Mouse (Mus musculus): ENCODE data around the gene Sema5b. TPM values are rescaled to one million over a fixed set of nuclear protein-coding genes. Genes with fewer than 3 reads are reported as not detected.

Sema5b gene
- total and polyA plus RNA-seq, 2 experiments, result 0.37 to 0.62 TPM

- H3K4me3 ChIP-seq (ENCODE audit: insufficient read depth, low read depth, low read length), result no peak overlapping the region
- H3K9ac ChIP-seq (ENCODE audit: low read depth, low read length), result no peak overlapping the region
- H3K27me3 ChIP-seq (ENCODE audit: control insufficient read depth, insufficient read depth, low read length), result 0 out of 2 replicates have a peak, but pooled peaks cover 5% of the 10 kb centered on the region
- no peaks in the 10 kb centered on the region for H3K36me3 ChIP-seq (ENCODE audit: control insufficient read depth, insufficient read depth, low read length)
- 27% methylated on average over 18 of the region's 18 CpGs for WGBS
- TF ChIP-seq CTCF (IDR thresholded peaks at IDR 0.05; ENCODE audit: low read depth, low read length), result no peak
- no peak for TF ChIP-seq POLR2A (IDR thresholded peaks at IDR 0.05; ENCODE audit: extremely low read depth, insufficient read depth, low read length)
- H3K27ac ChIP-seq (replicated peaks; ENCODE audit: insufficient read depth, low read depth, low read length), result no peak overlapping the region
- H3K4me1 ChIP-seq (ENCODE audit: control insufficient read depth, insufficient read depth, low read length), result no peaks in the 10 kb centered on the region
- H3K79me2 ChIP-seq (ENCODE audit: control insufficient read depth, insufficient read depth, low read length), result no peaks in the 10 kb centered on the region
- no peak for DNase-seq (ENCODE audit: extremely low read depth, low read depth, low spot score)
These were observed 47.8 kb downstream of the Sema5b start for GRCm38 (mm10) chr16:35588731-35589151.

GRCm38 (mm10) chr16:35591756-35592155, 50.8 kb downstream of the Sema5b start:
- Histone ChIP-seq H3K4me3 (ENCODE audit: insufficient read depth, low read depth, low read length) (no peak overlapping the region), H3K27me3 (ENCODE audit: control insufficient read depth, insufficient read depth, low read length) (0 out of 2 replicates have a peak, but pooled peaks cover 5% of the 10 kb centered on the region), H3K4me1 (ENCODE audit: control insufficient read depth, insufficient read depth, low read length) (no peaks in the 10 kb centered on the region), H3K79me2 (ENCODE audit: control insufficient read depth, insufficient read depth, low read length) (no peaks in the 10 kb centered on the region), H3K27ac (replicated peaks; ENCODE audit: insufficient read depth, low read depth, low read length) (no peak overlapping the region), H3K9ac (ENCODE audit: low read depth, low read length) (no peak overlapping the region), H3K36me3 (ENCODE audit: control insufficient read depth, insufficient read depth, low read length) (no peaks in the 10 kb centered on the region)
- no peak for DNase-seq (ENCODE audit: extremely low read depth, low read depth, low spot score)
- TF ChIP-seq CTCF (IDR thresholded peaks at IDR 0.05; ENCODE audit: low read depth, low read length), result no peak
- no peak for TF ChIP-seq POLR2A (IDR thresholded peaks at IDR 0.05; ENCODE audit: extremely low read depth, insufficient read depth, low read length)
- 42% methylated on average over 11 of the region's 11 CpGs for WGBS

GRCm38 (mm10) chr16:35592274-35593065, 51.5 kb downstream of the Sema5b start:
- TF ChIP-seq POLR2A (IDR thresholded peaks at IDR 0.05; ENCODE audit: extremely low read depth, insufficient read depth, low read length) (no peak), CTCF (IDR thresholded peaks at IDR 0.05; ENCODE audit: low read depth, low read length) (no peak)

GRCm38 (mm10) chr16:35593474-35593873, 52.5 kb downstream of the Sema5b start:
- no peaks in the 10 kb centered on the region for H3K4me1 ChIP-seq (ENCODE audit: control insufficient read depth, insufficient read depth, low read length)
- H3K79me2 ChIP-seq (ENCODE audit: control insufficient read depth, insufficient read depth, low read length), result no peaks in the 10 kb centered on the region
- 98% methylated on average over 5 of the region's 5 CpGs for WGBS
- H3K36me3 ChIP-seq (ENCODE audit: control insufficient read depth, insufficient read depth, low read length), result no peaks in the 10 kb centered on the region
- DNase-seq (ENCODE audit: extremely low read depth, low read depth, low spot score), result no peak
- no peak overlapping the region for H3K9ac ChIP-seq (ENCODE audit: low read depth, low read length)
- TF ChIP-seq CTCF (IDR thresholded peaks at IDR 0.05; ENCODE audit: low read depth, low read length) (no peak), POLR2A (IDR thresholded peaks at IDR 0.05; ENCODE audit: extremely low read depth, insufficient read depth, low read length) (no peak)
- 0 out of 2 replicates have a peak, but pooled peaks cover 5% of the 10 kb centered on the region for H3K27me3 ChIP-seq (ENCODE audit: control insufficient read depth, insufficient read depth, low read length)
- no peak overlapping the region for H3K4me3 ChIP-seq (ENCODE audit: insufficient read depth, low read depth, low read length)
- H3K27ac ChIP-seq (replicated peaks; ENCODE audit: insufficient read depth, low read depth, low read length), result no peak overlapping the region

More at GRCm38 (mm10) chr16:35592274-35593065, 51.5 kb downstream of the Sema5b start:
- Histone ChIP-seq H3K4me3 (ENCODE audit: insufficient read depth, low read depth, low read length) (no peak overlapping the region), H3K9ac (ENCODE audit: low read depth, low read length) (no peak overlapping the region), H3K27me3 (ENCODE audit: control insufficient read depth, insufficient read depth, low read length) (0 out of 2 replicates have a peak, but pooled peaks cover 5% of the 10 kb centered on the region), H3K27ac (replicated peaks; ENCODE audit: insufficient read depth, low read depth, low read length) (no peak overlapping the region), H3K79me2 (ENCODE audit: control insufficient read depth, insufficient read depth, low read length) (no peaks in the 10 kb centered on the region), H3K36me3 (ENCODE audit: control insufficient read depth, insufficient read depth, low read length) (no peaks in the 10 kb centered on the region), H3K4me1 (ENCODE audit: control insufficient read depth, insufficient read depth, low read length) (no peaks in the 10 kb centered on the region)
- WGBS, result 39% methylated on average over 5 of the region's 5 CpGs
- DNase-seq (ENCODE audit: extremely low read depth, low read depth, low spot score), result peak; percentile 3

- H3K4me3 ChIP-seq (ENCODE audit: insufficient read depth, low read depth, low read length), result no peak overlapping the region
- WGBS, result 59% methylated on average over 6 of the region's 6 CpGs
- no peak for DNase-seq (ENCODE audit: extremely low read depth, low read depth, low spot score)
- TF ChIP-seq POLR2A (IDR thresholded peaks at IDR 0.05; ENCODE audit: extremely low read depth, insufficient read depth, low read length), result no peak
- no peak for TF ChIP-seq CTCF (IDR thresholded peaks at IDR 0.05; ENCODE audit: low read depth, low read length)
- H3K9ac ChIP-seq (ENCODE audit: low read depth, low read length), result no peak overlapping the region
- H3K27me3 ChIP-seq (ENCODE audit: control insufficient read depth, insufficient read depth, low read length), result no peaks in the 10 kb centered on the region
- H3K79me2 ChIP-seq (ENCODE audit: control insufficient read depth, insufficient read depth, low read length), result no peaks in the 10 kb centered on the region
- H3K4me1 ChIP-seq (ENCODE audit: control insufficient read depth, insufficient read depth, low read length), result no peaks in the 10 kb centered on the region
- no peaks in the 10 kb centered on the region for H3K36me3 ChIP-seq (ENCODE audit: control insufficient read depth, insufficient read depth, low read length)
- H3K27ac ChIP-seq (replicated peaks; ENCODE audit: insufficient read depth, low read depth, low read length), result no peak overlapping the region
These were observed 55.3 kb downstream of the Sema5b start for GRCm38 (mm10) chr16:35596241-35596640.
